Comparison of ENCODE assay signal across 27 mouse cellular contexts in the genomic region with DNA sequence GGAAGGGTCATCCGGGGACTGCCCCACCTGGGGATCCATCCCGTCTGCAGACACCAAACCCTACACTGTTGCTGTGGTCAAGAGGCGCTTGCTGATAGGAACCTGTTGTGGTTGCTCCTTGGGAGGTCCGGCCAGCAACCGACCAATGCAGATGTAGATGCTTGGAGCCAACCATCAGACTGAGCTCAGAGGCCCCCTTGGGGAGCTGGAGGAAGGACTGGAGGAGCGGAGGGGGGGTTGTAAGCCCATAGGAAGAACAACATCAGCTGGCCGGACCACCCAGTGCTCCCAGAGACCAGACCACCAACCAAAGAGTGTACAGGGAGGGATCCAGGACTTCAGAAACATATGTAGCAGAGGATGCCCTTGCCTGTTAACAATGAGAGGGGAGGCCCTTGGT. TPM values are rescaled to one million over a fixed set of nuclear protein-coding genes. Genes with fewer than 3 reads are reported as not detected.
DNase-seq lines count a peak whose midpoint lies in the region; ATAC-seq lines count a peak whose summit lies in the region.
"Had no signal": no experiment of that assay in that cellular context is flagged by ENCODE, and none has a peak within 500 bp of the region (broad histone marks: within the 10 kb centered on the region; RNA-seq: fewer than 3 reads in every experiment).

No protein-coding gene starts in this region.

- H3K4me1 ChIP-seq in embryonic facial prominence, embryonic 13.5 days = peaks cover 42% of the 10 kb centered on the region
- H3K4me1 ChIP-seq in embryonic facial prominence, embryonic 10.5 days = peaks cover 33% of the 10 kb centered on the region
- no peaks in the 10 kb centered on the region for H3K4me1 ChIP-seq in kidney, embryonic 14.5 days (ENCODE audit: control insufficient read depth, insufficient read depth, low read length)
- peaks cover 98% of the 10 kb centered on the region for H3K4me1 ChIP-seq in megakaryocyte, embryonic 14.5 days

- WGBS in embryonic facial prominence, embryonic 13.5 days = 66% methylated on average over 7 of the region's 7 CpGs
- 70% methylated on average over 7 of the region's 7 CpGs for WGBS in embryonic facial prominence, embryonic 10.5 days
- 67% methylated on average over 7 of the region's 7 CpGs for WGBS in kidney, embryonic 14.5 days

- peaks cover 21% of the 10 kb centered on the region for H3K36me3 ChIP-seq in embryonic facial prominence, embryonic 13.5 days
- H3K36me3 ChIP-seq in embryonic facial prominence, embryonic 10.5 days (replicated peaks) = no peaks in the 10 kb centered on the region
- no peaks in the 10 kb centered on the region for H3K36me3 ChIP-seq in kidney, embryonic 14.5 days (ENCODE audit: control insufficient read depth, insufficient read depth, low read length)
- H3K36me3 ChIP-seq in megakaryocyte, embryonic 14.5 days (replicated peaks; ENCODE audit: low read length) = peaks cover 82% of the 10 kb centered on the region
- H3K36me3 ChIP-seq: forebrain, embryonic 10.5 days; forebrain, embryonic 12.5 days had no signal

- no peaks in the 10 kb centered on the region for H3K27me3 ChIP-seq in embryonic facial prominence, embryonic 13.5 days
- H3K27me3 ChIP-seq in embryonic facial prominence, embryonic 10.5 days (replicated peaks; ENCODE audit: low read depth, poor library complexity, severe bottlenecking) = peaks cover 17% of the 10 kb centered on the region
- no peaks in the 10 kb centered on the region for H3K27me3 ChIP-seq in kidney, embryonic 14.5 days (ENCODE audit: control insufficient read depth, insufficient read depth, low read length)
- H3K27me3 ChIP-seq in megakaryocyte, embryonic 14.5 days (replicated peaks) = no peaks in the 10 kb centered on the region
- H3K27me3 ChIP-seq: embryonic facial prominence, embryonic 12.5 days; embryonic facial prominence, embryonic 15.5 days had no signal

- no peaks in the 10 kb centered on the region for H3K9me3 ChIP-seq in embryonic facial prominence, embryonic 13.5 days
- H3K9me3 ChIP-seq in embryonic facial prominence, embryonic 10.5 days = no peaks in the 10 kb centered on the region
- no peaks in the 10 kb centered on the region for H3K9me3 ChIP-seq in kidney, embryonic 14.5 days (ENCODE audit: control insufficient read depth, low read length)
- no peaks in the 10 kb centered on the region for H3K9me3 ChIP-seq in megakaryocyte, embryonic 14.5 days
- H3K9me3 ChIP-seq: embryonic facial prominence, embryonic 12.5 days; embryonic facial prominence, embryonic 15.5 days; forebrain, embryonic 10.5 days; forebrain, embryonic 12.5 days; G1E had no signal

- no peak for DNase-seq in embryonic facial prominence, embryonic 10.5 days (ENCODE audit: low spot score)
- DNase-seq in kidney, adult 8-10 months = no peak
- peak; percentile 69 for DNase-seq in 416B (ENCODE audit: low read depth)
- no peak for DNase-seq in MN1 (ENCODE audit: low spot score)
- DNase-seq: adrenal gland, adult 2 months; adrenal gland, postnatal 10 days; adrenal gland, postnatal 25 days; B cell, adult 2 months; cerebellum, adult 11 months; cerebellum, adult 18-20 months; cerebellum, adult 8-10 months; cerebellum, postnatal 14 days; cerebellum, postnatal 36 days; embryo, embryonic 11 days had no signal

- no peak overlapping the region for H3K4me3 ChIP-seq in embryonic facial prominence, embryonic 13.5 days
- no peak overlapping the region for H3K4me3 ChIP-seq in embryonic facial prominence, embryonic 10.5 days
- H3K4me3 ChIP-seq in kidney, embryonic 14.5 days (ENCODE audit: low read length) = no peak overlapping the region
- H3K4me3 ChIP-seq in megakaryocyte, embryonic 14.5 days (replicated peaks) = peak overlapping the region; percentile 38
- H3K4me3 ChIP-seq: embryonic facial prominence, embryonic 12.5 days; embryonic facial prominence, embryonic 15.5 days; erythroblast, embryonic 14.5 days; forebrain, embryonic 10.5 days; forebrain, embryonic 12.5 days had no signal

- no peak overlapping the region for H3K27ac ChIP-seq in embryonic facial prominence, embryonic 13.5 days
- H3K27ac ChIP-seq in embryonic facial prominence, embryonic 10.5 days (replicated peaks) = no peak overlapping the region
- H3K27ac ChIP-seq in kidney, embryonic 14.5 days (ENCODE audit: low read depth, low read length) = no peak overlapping the region
- H3K27ac ChIP-seq: embryonic facial prominence, embryonic 12.5 days; embryonic facial prominence, embryonic 15.5 days; forebrain, embryonic 10.5 days; forebrain, embryonic 12.5 days had no signal

- 0 out of 2 replicates have a peak overlapping the region, but pooled peaks have one; percentile 6 for H3K9ac ChIP-seq in embryonic facial prominence, embryonic 13.5 days
- H3K9ac ChIP-seq in kidney, embryonic 14.5 days (ENCODE audit: low read depth, low read length) = no peak overlapping the region
- H3K9ac ChIP-seq: embryonic facial prominence, embryonic 12.5 days; embryonic facial prominence, embryonic 15.5 days; forebrain, embryonic 12.5 days had no signal

- ATAC-seq in embryonic facial prominence, embryonic 13.5 days (ENCODE audit: insufficient number of reproducible peaks, insufficient read depth, low FRiP score, low TSS enrichment, low read depth) = no peak
- ATAC-seq in kidney, embryonic 14.5 days (ENCODE audit: low FRiP score, low TSS enrichment) = 0 out of 2 replicates have a peak, but pooled peaks have one; percentile 17
- no peak for ATAC-seq in megakaryocyte, adult 5-6 weeks (ENCODE audit: poor library complexity, severe bottlenecking)
- ATAC-seq: CD4-positive, CD25-positive, alpha-beta regulatory T cell, adult 4 months; forebrain, embryonic 14.5 days; forebrain, embryonic 16.5 days had no signal

- no peak overlapping the region for H3K4me2 ChIP-seq in embryonic facial prominence, embryonic 13.5 days
- no peak overlapping the region for H3K4me2 ChIP-seq in kidney, embryonic 14.5 days (replicated peaks; ENCODE audit: low read depth, low read length)
- H3K4me2 ChIP-seq: embryonic facial prominence, embryonic 12.5 days; embryonic facial prominence, embryonic 15.5 days; forebrain, embryonic 12.5 days had no signal

RNA-seq across cellular contexts. Expression of gene Card19, which starts 6.5 kb away (rescaled TPM):
- 65.2 and 66.4 TPM in 2 replicates for polyA plus RNA-seq in embryonic facial prominence, embryonic 13.5 days (2015; fragmentation: Nextera tagmentation; extraction: Ambion mirVana)
- 31.6 and 35.0 TPM in 2 replicates for polyA plus RNA-seq in embryonic facial prominence, embryonic 10.5 days (2016; fragmentation: Nextera tagmentation; extraction: Ambion mirVana)
- polyA plus RNA-seq in kidney, embryonic 14.5 days (2014; fragmentation: Nextera tagmentation; extraction: Ambion mirVana) = 33.3 and 39.9 TPM in 2 replicates
- polyA plus RNA-seq in megakaryocyte, embryonic 14.5 days (2012; ENCODE audit: insufficient read depth, low replicate concordance) = 534 and 845 TPM in 2 replicates
- total RNA-seq in megakaryocyte, adult 5-6 weeks (2015) = 85.5 and 103 TPM in 2 replicates
- 91.0 and 123 TPM in 2 replicates for total RNA-seq in megakaryocyte, adult 5-6 weeks (2017)

RNA-seq across cellular contexts. Expression of gene Ninj1, which starts 22.0 kb away (rescaled TPM):
- 44.9 and 48.0 TPM in 2 replicates for polyA plus RNA-seq in embryonic facial prominence, embryonic 13.5 days (2015; fragmentation: Nextera tagmentation; extraction: Ambion mirVana)
- polyA plus RNA-seq in embryonic facial prominence, embryonic 10.5 days (2016; fragmentation: Nextera tagmentation; extraction: Ambion mirVana) = 26.6 and 28.0 TPM in 2 replicates
- 43.8 and 54.2 TPM in 2 replicates for polyA plus RNA-seq in kidney, embryonic 14.5 days (2014; fragmentation: Nextera tagmentation; extraction: Ambion mirVana)
- 422 and 866 TPM in 2 replicates for polyA plus RNA-seq in megakaryocyte, embryonic 14.5 days (2012; ENCODE audit: insufficient read depth, low replicate concordance)
- 76.1 and 81.6 TPM in 2 replicates for total RNA-seq in megakaryocyte, adult 5-6 weeks (2015)
- 33.4 and 48.2 TPM in 2 replicates for total RNA-seq in megakaryocyte, adult 5-6 weeks (2017)

RNA-seq across cellular contexts. Expression of gene Susd3, which starts 39.2 kb away (rescaled TPM):
- polyA plus RNA-seq in embryonic facial prominence, embryonic 13.5 days (2015; fragmentation: Nextera tagmentation; extraction: Ambion mirVana) = 1.5 and 2.8 TPM in 2 replicates
- polyA plus RNA-seq in embryonic facial prominence, embryonic 10.5 days (2016; fragmentation: Nextera tagmentation; extraction: Ambion mirVana) = 1.2 and 1.7 TPM in 2 replicates
- 8.5 and 12.6 TPM in 2 replicates for polyA plus RNA-seq in kidney, embryonic 14.5 days (2014; fragmentation: Nextera tagmentation; extraction: Ambion mirVana)
- polyA plus RNA-seq in megakaryocyte, embryonic 14.5 days (2012; ENCODE audit: insufficient read depth, low replicate concordance) = 289 and 697 TPM in 2 replicates
- 44.4 and 49.1 TPM in 2 replicates for total RNA-seq in megakaryocyte, adult 5-6 weeks (2015)
- total RNA-seq in megakaryocyte, adult 5-6 weeks (2017) = 39.6 and 42.3 TPM in 2 replicates

Comparison
In these comparisons a context has a peak if more than half of its experiments do, and no peak if none do; other contexts are left out.
1. RNA of gene Susd3, which starts 39.2 kb away (polyA plus RNA-seq): 289 to 697 TPM in megakaryocyte, embryonic 14.5 days; 8.5 to 12.6 TPM in kidney, embryonic 14.5 days, 1.5 to 2.8 TPM in embryonic facial prominence, embryonic 13.5 days and 1.2 to 1.7 TPM in embryonic facial prominence, embryonic 10.5 days; every median in the first group is over 10 times any median in the second.